Mouse (Mus musculus): ENCODE measurements around the gene Asic2.

- TF ChIP-seq CTCF (IDR thresholded peaks at IDR 0.05; ENCODE audit: low read depth) = no peak
- no peak for TF ChIP-seq EP300 (IDR thresholded peaks at IDR 0.05; ENCODE audit: low read depth)
These were observed 1022.1 kb downstream of the Asic2 start for GRCm38 (mm10) chr11:80946163-80946562.
